Mouse (Mus musculus): ENCODE results near the gene Orai2. TPM values are rescaled to one million over a fixed set of nuclear protein-coding genes. Genes with fewer than 3 reads are reported as not detected.
"Not testable (repeated sequence)": the region's sequence is repeated elsewhere in the genome, so short reads cannot be mapped to it uniquely, and the experiment has no call there.

Orai2 gene
- polyA plus RNA-seq, 1 experiment from 2014 or later: 2.7 TPM

- WGBS (ENCODE audit: insufficient replicate concordance): 67% methylated on average over 13 of the region's 13 CpGs
- Histone ChIP-seq H3K27ac (ENCODE audit: low read depth, low read length) (no peak overlapping the region), H3K9ac (ENCODE audit: low read depth, low read length) (no peak overlapping the region), H3K36me3 (ENCODE audit: control insufficient read depth, insufficient read depth, low read length) (peaks cover 19% of the 10 kb centered on the region), H3K4me2 (no peak overlapping the region), H3K9me3 (replicated peaks; ENCODE audit: control insufficient read depth, low read length) (no peaks in the 10 kb centered on the region), H3K4me3 (ENCODE audit: low read depth, low read length) (no peak overlapping the region), H3K27me3 (ENCODE audit: control insufficient read depth, insufficient read depth, low read length) (no peaks in the 10 kb centered on the region), H3K4me1 (ENCODE audit: control insufficient read depth, insufficient read depth, low read length) (peaks cover 7% of the 10 kb centered on the region)
- no peak for ATAC-seq (replicated peaks; ENCODE audit: insufficient number of reproducible peaks, low FRiP score, low TSS enrichment)
These were observed 32.7 kb downstream of the Orai2 start for GRCm38 (mm10) chr5:136137658-136138274.

GRCm38 (mm10) chr5:136136292-136136990 lies 34.1 kb downstream of the Orai2 start:
- Histone ChIP-seq H3K9ac (ENCODE audit: low read depth, low read length) (peak overlapping the region; percentile 84), H3K27me3 (ENCODE audit: control insufficient read depth, insufficient read depth, low read length) (no peaks in the 10 kb centered on the region), H3K36me3 (ENCODE audit: control insufficient read depth, insufficient read depth, low read length) (peaks cover 19% of the 10 kb centered on the region), H3K4me1 (ENCODE audit: control insufficient read depth, insufficient read depth, low read length) (peaks cover 7% of the 10 kb centered on the region), H3K4me3 (ENCODE audit: low read depth, low read length) (peak overlapping the region; percentile 86), H3K4me2 (peak overlapping the region; percentile 80), H3K27ac (ENCODE audit: low read depth, low read length) (peak overlapping the region; percentile 66), H3K9me3 (replicated peaks; ENCODE audit: control insufficient read depth, low read length) (no peaks in the 10 kb centered on the region)
- no peak for ATAC-seq (replicated peaks; ENCODE audit: insufficient number of reproducible peaks, low FRiP score, low TSS enrichment)
- WGBS (ENCODE audit: insufficient replicate concordance): 7% methylated on average over 20 of the region's 20 CpGs

GRCm38 (mm10) chr5:136135571-136136291 lies 34.8 kb downstream of the Orai2 start, which contains the start of the genes Lrwd1 and Alkbh4:
Lrwd1 (minus strand) TSS chr5:136136074.
Alkbh4 (plus strand) TSS chr5:136136146.
- H3K27ac ChIP-seq (ENCODE audit: low read depth, low read length): peak within 1 kb of the TSS; percentile 66
- H3K27me3 ChIP-seq (ENCODE audit: control insufficient read depth, insufficient read depth, low read length): no peaks in the 10 kb centered on the region
- peaks cover 14% of the 10 kb centered on the region for H3K36me3 ChIP-seq (ENCODE audit: control insufficient read depth, insufficient read depth, low read length)
- H3K4me1 ChIP-seq (ENCODE audit: control insufficient read depth, insufficient read depth, low read length): peaks cover 7% of the 10 kb centered on the region
- ATAC-seq (replicated peaks; ENCODE audit: insufficient number of reproducible peaks, low FRiP score, low TSS enrichment): peak; percentile 87
- peak within 1 kb of the TSS; percentile 84 for H3K9ac ChIP-seq (ENCODE audit: low read depth, low read length)
- WGBS (ENCODE audit: insufficient replicate concordance): under 1% methylated on average over 60 of the region's 60 CpGs
- peak within 1 kb of the TSS; percentile 86 for H3K4me3 ChIP-seq (ENCODE audit: low read depth, low read length)
- no peaks in the 10 kb centered on the region for H3K9me3 ChIP-seq (replicated peaks; ENCODE audit: control insufficient read depth, low read length)
- H3K4me2 ChIP-seq: peak within 1 kb of the TSS; percentile 80

GRCm38 (mm10) chr5:136122165-136122564 lies 48.3 kb downstream of the Orai2 start:
- H3K4me3 ChIP-seq (ENCODE audit: low read depth, low read length): no peak overlapping the region
- no peaks in the 10 kb centered on the region for H3K9me3 ChIP-seq (replicated peaks; ENCODE audit: control insufficient read depth, low read length)
- peaks cover 27% of the 10 kb centered on the region for H3K36me3 ChIP-seq (ENCODE audit: control insufficient read depth, insufficient read depth, low read length)
- WGBS (ENCODE audit: insufficient replicate concordance): 87% methylated on average over 10 of the region's 10 CpGs
- H3K27me3 ChIP-seq (ENCODE audit: control insufficient read depth, insufficient read depth, low read length): no peaks in the 10 kb centered on the region
- no peak overlapping the region for H3K4me2 ChIP-seq
- H3K9ac ChIP-seq (ENCODE audit: low read depth, low read length): no peak overlapping the region
- peaks cover 6% of the 10 kb centered on the region for H3K4me1 ChIP-seq (ENCODE audit: control insufficient read depth, insufficient read depth, low read length)
- H3K27ac ChIP-seq (ENCODE audit: low read depth, low read length): no peak overlapping the region
- ATAC-seq (replicated peaks; ENCODE audit: insufficient number of reproducible peaks, low FRiP score, low TSS enrichment): no peak

DNA sequence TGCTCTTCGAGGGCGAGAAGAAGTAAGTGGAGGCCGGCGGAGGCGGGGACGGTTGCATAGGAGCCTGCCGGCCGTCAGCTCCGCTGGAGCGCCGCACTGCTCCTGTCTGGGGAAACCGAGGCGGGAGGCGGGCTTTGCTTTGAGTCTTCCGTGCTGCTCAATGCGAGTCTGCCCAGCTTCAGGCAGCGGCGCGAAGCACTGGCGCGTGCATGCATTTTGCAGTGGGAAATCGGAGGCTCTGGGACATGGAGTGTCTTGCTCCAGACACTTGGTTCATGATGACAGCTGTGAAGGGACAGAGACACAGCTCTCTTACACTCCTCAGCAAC lies 53.8 kb downstream of the Orai2 start:
- Histone ChIP-seq H3K4me1 (ENCODE audit: control insufficient read depth, insufficient read depth, low read length) (peaks cover 13% of the 10 kb centered on the region), H3K27me3 (ENCODE audit: control insufficient read depth, insufficient read depth, low read length) (no peaks in the 10 kb centered on the region), H3K36me3 (ENCODE audit: control insufficient read depth, insufficient read depth, low read length) (peaks cover 5% of the 10 kb centered on the region; the same call in 1 of the 2 replicates), H3K4me3 (ENCODE audit: low read depth, low read length) (peak overlapping the region; percentile 94), H3K9ac (ENCODE audit: low read depth, low read length) (peak overlapping the region; percentile 91), H3K9me3 (replicated peaks; ENCODE audit: control insufficient read depth, low read length) (no peaks in the 10 kb centered on the region), H3K4me2 (peak overlapping the region; percentile 94), H3K27ac (ENCODE audit: low read depth, low read length) (0 out of 2 replicates have a peak overlapping the region, but pooled peaks have one; percentile 54)
- WGBS (ENCODE audit: insufficient replicate concordance): 1% methylated on average over 22 of the region's 22 CpGs
- peak; percentile 29; the same call in 1 of the 2 replicates for ATAC-seq (replicated peaks; ENCODE audit: insufficient number of reproducible peaks, low FRiP score, low TSS enrichment)

GRCm38 (mm10) chr5:136115891-136116783 lies 54.4 kb downstream of the Orai2 start, which contains the start of gene Polr2j:
Polr2j (plus strand) TSS chr5:136116631.
- peaks cover 13% of the 10 kb centered on the region for H3K4me1 ChIP-seq (ENCODE audit: control insufficient read depth, insufficient read depth, low read length)
- no peaks in the 10 kb centered on the region for H3K9me3 ChIP-seq (replicated peaks; ENCODE audit: control insufficient read depth, low read length)
- H3K9ac ChIP-seq (ENCODE audit: low read depth, low read length): peak within 1 kb of the TSS; percentile 91
- H3K36me3 ChIP-seq (ENCODE audit: control insufficient read depth, insufficient read depth, low read length): peaks cover 5% of the 10 kb centered on the region; the same call in 1 of the 2 replicates
- 2% methylated on average over 42 of the region's 42 CpGs for WGBS (ENCODE audit: insufficient replicate concordance)
- peak within 1 kb of the TSS; percentile 94 for H3K4me2 ChIP-seq
- peak within 1 kb of the TSS; percentile 94 for H3K4me3 ChIP-seq (ENCODE audit: low read depth, low read length)
- ATAC-seq (replicated peaks; ENCODE audit: insufficient number of reproducible peaks, low FRiP score, low TSS enrichment): peak; percentile 90
- 0 out of 2 replicates have a peak within 1 kb of the TSS, but pooled peaks have one; percentile 54 for H3K27ac ChIP-seq (ENCODE audit: low read depth, low read length)
- no peaks in the 10 kb centered on the region for H3K27me3 ChIP-seq (ENCODE audit: control insufficient read depth, insufficient read depth, low read length)

GRCm38 (mm10) chr5:136113546-136113945 lies 57.0 kb downstream of the Orai2 start:
- not testable (repeated sequence) for H3K9me3 ChIP-seq (replicated peaks; ENCODE audit: control insufficient read depth, low read length); H3K4me2 ChIP-seq; H3K9ac ChIP-seq (ENCODE audit: low read depth, low read length); H3K4me3 ChIP-seq (ENCODE audit: low read depth, low read length); H3K27ac ChIP-seq (ENCODE audit: low read depth, low read length); H3K36me3 ChIP-seq (ENCODE audit: control insufficient read depth, insufficient read depth, low read length); ATAC-seq (replicated peaks; ENCODE audit: insufficient number of reproducible peaks, low FRiP score, low TSS enrichment); H3K27me3 ChIP-seq (ENCODE audit: control insufficient read depth, insufficient read depth, low read length)
- peaks cover 13% of the 10 kb centered on the region for H3K4me1 ChIP-seq (ENCODE audit: control insufficient read depth, insufficient read depth, low read length)
- 35% methylated on average over 4 of the region's 4 CpGs for WGBS (ENCODE audit: insufficient replicate concordance)

GRCm38 (mm10) chr5:136109042-136109441 lies 61.5 kb downstream of the Orai2 start:
- no peaks in the 10 kb centered on the region for H3K4me1 ChIP-seq (ENCODE audit: control insufficient read depth, insufficient read depth, low read length)
- no peak overlapping the region for H3K4me2 ChIP-seq
- no peak overlapping the region for H3K9ac ChIP-seq (ENCODE audit: low read depth, low read length)
- no peak overlapping the region for H3K4me3 ChIP-seq (ENCODE audit: low read depth, low read length)
- ATAC-seq (replicated peaks; ENCODE audit: insufficient number of reproducible peaks, low FRiP score, low TSS enrichment): no peak
- no peak overlapping the region for H3K27ac ChIP-seq (ENCODE audit: low read depth, low read length)
- H3K27me3 ChIP-seq (ENCODE audit: control insufficient read depth, insufficient read depth, low read length): 0 out of 2 replicates have a peak, but pooled peaks cover 4% of the 10 kb centered on the region
- H3K9me3 ChIP-seq (replicated peaks; ENCODE audit: control insufficient read depth, low read length): no peaks in the 10 kb centered on the region; the same call in 1 of the 2 replicates
- WGBS (ENCODE audit: insufficient replicate concordance): 59% methylated on average over 3 of the region's 3 CpGs
- H3K36me3 ChIP-seq (ENCODE audit: control insufficient read depth, insufficient read depth, low read length): no peaks in the 10 kb centered on the region

Measured in heart, embryonic 11.5 days (tissue).